Mouse (Mus musculus) CH12.LX (cell line): Measurements from ENCODE around the gene Armcx6. TPM values are rescaled to one million over a fixed set of nuclear protein-coding genes. Genes with fewer than 3 reads are reported as not detected.

ENCODE experiments used
- DNase-seq: peaks from one replicate; pipeline ENCODE4 v3.0.0-alpha.2; 2013; ENCODE audit errors: extremely low read depth
- H3K27ac ChIP-seq: 2 replicates; pipeline ENCODE4 v1.5.1; 2012; ENCODE audit warnings: low read depth, mild to moderate bottlenecking, control low read depth, moderate library complexity; ENCODE audit not compliant: insufficient read depth
- H3K27me3 ChIP-seq: replicated peaks from 2 replicates; pipeline ENCODE3; 2012; ENCODE audit warnings: inconsistent platforms
- H3K36me3 ChIP-seq, 2 experiments: replicated peaks in 1 of 2; 2 replicates each; pipeline versions ENCODE3 to v1.6.1; 2012; ENCODE audit warnings: inconsistent platforms in 1 of 2, low read length in 1 of 2, mild to moderate bottlenecking in 1 of 2, mixed read lengths in 1 of 2, moderate library complexity in 1 of 2; ENCODE audit not compliant: control insufficient read depth in 1 of 2, insufficient read depth in 1 of 2
- H3K4me1 ChIP-seq, 2 experiments: 2 replicates each; pipeline ENCODE4 v1.6.1; 2012; ENCODE audit warnings: inconsistent platforms in 1 of 2, moderate library complexity in 1 of 2; ENCODE audit not compliant: insufficient read depth in 2 of 2, control insufficient read depth in 1 of 2
- H3K4me2 ChIP-seq: 2 replicates; pipeline ENCODE4 v1.6.1; 2012; ENCODE audit warnings: low read depth, mild to moderate bottlenecking, control low read depth; ENCODE audit not compliant: poor library complexity, insufficient read depth, severe bottlenecking
- H3K4me3 ChIP-seq, 3 experiments: fragments of 150-350 bp in 1 of 3; sonication (generic) in 1 of 3; replicated peaks in 1 of 3; 2 replicates each; pipeline versions ENCODE3 to v1.5.1; 2011 to 2012; ENCODE audit warnings: low read depth in 2 of 3, low read length in 2 of 3, mild to moderate bottlenecking in 2 of 3, moderate library complexity in 2 of 3, control low read depth in 1 of 3, improper control_type of control experiment in 1 of 3, inconsistent platforms in 1 of 3, mixed read lengths in 1 of 3; ENCODE audit not compliant: poor library complexity in 1 of 3
- H3K79me2 ChIP-seq: replicated peaks from 2 replicates; pipeline ENCODE4 v1.6.1; 2012; ENCODE audit warnings: mild to moderate bottlenecking, moderate library complexity; ENCODE audit not compliant: control insufficient read depth, poor library complexity, insufficient read depth, severe bottlenecking; ENCODE audit errors: extremely low read depth
- H3K9ac ChIP-seq: 2 replicates; pipeline ENCODE4 v1.6.1; 2012; ENCODE audit warnings: low read depth, mild to moderate bottlenecking, control low read depth, moderate library complexity; ENCODE audit not compliant: insufficient read depth
- H3K9me3 ChIP-seq: replicated peaks from 2 replicates; pipeline ENCODE3; 2012; ENCODE audit warnings: low read length, inconsistent platforms, mixed read lengths
- BHLHE40 ChIP-seq: IDR thresholded peaks from 2 replicates; pipeline ENCODE4 v1.6.1; 2011; ENCODE audit warnings: mild to moderate bottlenecking, low read depth, low read length, improper control_type of control experiment
- IRF4 ChIP-seq: IDR thresholded peaks from 2 replicates; pipeline ENCODE4 v1.6.1; 2014; ENCODE audit warnings: low read depth, mild to moderate bottlenecking, inconsistent platforms, low read length, improper control_type of control experiment
- PAX5 ChIP-seq: IDR thresholded peaks from 2 replicates; pipeline ENCODE4 v1.6.1; 2012; ENCODE audit warnings: low read length, inconsistent platforms, mixed read lengths
- SMC3 ChIP-seq: IDR thresholded peaks from 2 replicates; pipeline ENCODE4 v1.6.1; 2011; ENCODE audit warnings: low read depth, low read length, improper control_type of control experiment
- TBP ChIP-seq: conservative IDR thresholded peaks from 2 replicates; pipeline ENCODE4 v1.6.1; 2011; ENCODE audit warnings: low read depth, low read length, improper control_type of control experiment
- TCF12 ChIP-seq: IDR thresholded peaks from 2 replicates; pipeline ENCODE4 v1.6.1; 2014; ENCODE audit warnings: low read depth, mild to moderate bottlenecking, inconsistent platforms, low read length, improper control_type of control experiment
- UBTF ChIP-seq: IDR thresholded peaks from 2 replicates; pipeline ENCODE4 v1.6.1; 2012; ENCODE audit warnings: low read depth, mild to moderate bottlenecking, inconsistent platforms, low read length, improper control_type of control experiment, moderate library complexity
- dilution Hi-C: fragments of 300-500 bp; cut with MboI; formaldehyde crosslinking; loops from 2 replicates; pipeline ENCODE4 v1.14.3; 2020; ENCODE audit warnings: low sequenced_read_pairs; ENCODE audit not compliant: extremely low pct_unique_long_range_greater_than_20kb, extremely low pct_ligation_motif_present
- in situ Hi-C: fragments of 300-500 bp; cut with MboI; formaldehyde crosslinking; loops from 3 replicates; pipeline ENCODE4 v1.14.3; 2019; ENCODE audit warnings: low sequenced_read_pairs, low pct_ligation_motif_present, low pct_unique_long_range_greater_than_20kb, mixed read lengths
- polyA plus RNA-seq: library from polyadenylated mRNA; unstranded; fragments of >175 nt; gene quantifications from 2 replicates; pipeline ENCODE4 v1.2.1, GENCODE M21; 2012; ENCODE audit warnings: low read depth; ENCODE audit not compliant: insufficient read length
- total RNA-seq, 2 experiments: library from RNA; depleted of rRNA; stranded (reverse); fragments of 300-350 nt in 1 of 2; fragments of >200 nt in 1 of 2; gene quantifications; 2 replicates each; pipeline ENCODE4 v1.2.3; 2012 to 2014

The Armcx6 gene
- total and polyA plus RNA-seq, 3 experiments, result 1.2 to 1.7 (median 1.7) TPM

DNA sequence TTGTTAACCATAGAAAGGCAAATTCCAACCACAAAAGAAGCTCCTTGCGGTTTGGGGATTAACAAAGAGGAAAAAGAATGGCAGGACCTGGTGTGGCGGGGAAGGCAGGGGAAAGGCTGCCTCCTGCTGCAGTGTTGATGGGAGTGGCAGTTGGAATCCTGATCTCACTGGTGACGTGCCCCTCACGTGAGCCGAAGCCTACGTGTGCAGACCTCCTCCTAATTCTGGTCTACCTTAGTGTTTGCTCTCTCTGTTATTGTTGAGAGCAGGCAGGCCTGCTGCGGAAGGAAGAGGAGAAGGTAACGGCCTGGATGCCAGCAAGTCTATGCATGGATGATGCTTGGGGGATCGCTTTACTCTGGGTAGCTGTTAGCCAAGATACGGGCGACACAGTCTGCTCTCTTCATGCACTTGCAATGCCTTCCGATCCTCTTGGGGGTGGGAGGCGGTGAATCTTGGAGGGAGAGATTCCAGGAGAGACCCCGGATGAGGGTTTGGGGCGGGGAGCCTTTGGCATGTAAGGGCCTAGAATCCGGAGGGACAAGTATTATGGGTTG is 33.4 kb downstream of the Armcx6 start, which contains the start of gene Armcx1:
Gene Armcx1 (plus strand): TSS at position 212 of the 557 bp plus-strand sequence.
- no peak within 1 kb of the TSS for H3K4me3 ChIP-seq
- no peak for DNase-seq
- 0 out of 2 replicates have a peak within 1 kb of the TSS, but pooled peaks have one; percentile 23 for H3K4me2 ChIP-seq
- no peaks in the 10 kb centered on the region for H3K79me2 ChIP-seq
- dilution Hi-C loops (no loop called here), in situ Hi-C loops (no loop called here)
- no peaks in the 10 kb centered on the region for H3K9me3 ChIP-seq
- peaks cover 0 to 3% of the 10 kb centered on the region in 2 experiments; a peak in 1 of 4 replicates for H3K4me1 ChIP-seq
- no peak within 1 kb of the TSS for H3K27ac ChIP-seq
- TF ChIP-seq BHLHE40, result peak; percentile 71
- TF ChIP-seq UBTF, result no peak
- no peak for TF ChIP-seq TBP
- TF ChIP-seq PAX5, result no peak
- no peak within 1 kb of the TSS for H3K9ac ChIP-seq
- no peaks in the 10 kb centered on the region for H3K36me3 ChIP-seq
- H3K27me3 ChIP-seq, result no peaks in the 10 kb centered on the region

DNA sequence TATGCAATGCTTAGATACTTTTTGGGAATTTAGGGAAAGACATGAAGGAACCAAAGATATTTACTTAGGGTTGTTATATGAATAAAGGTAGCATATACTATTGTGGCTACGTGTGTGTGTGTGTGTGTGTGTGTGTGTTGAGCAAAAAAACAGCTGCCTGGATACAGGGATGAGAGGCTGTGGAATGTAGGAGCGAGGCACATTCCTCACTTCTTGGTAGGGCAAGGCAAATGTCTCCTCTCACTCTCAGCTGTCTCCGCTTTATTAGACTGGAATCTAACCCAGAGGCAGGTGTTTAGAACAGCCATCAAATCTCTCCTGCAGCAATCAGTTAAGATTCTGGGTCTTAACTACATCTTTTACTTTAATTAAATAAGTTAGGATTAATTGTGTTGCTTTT is 34.4 kb downstream of the Armcx6 start:
- no peaks in the 10 kb centered on the region for H3K27me3 ChIP-seq
- no peak for TF ChIP-seq IRF4
- TF ChIP-seq SMC3, result no peak
- no peak for TF ChIP-seq TCF12
- H3K27ac ChIP-seq, result no peak overlapping the region
- H3K9ac ChIP-seq, result no peak overlapping the region
- peaks cover 0 to 3% of the 10 kb centered on the region in 2 experiments; a peak in 1 of 4 replicates for H3K4me1 ChIP-seq
- H3K9me3 ChIP-seq, result no peaks in the 10 kb centered on the region
- H3K4me2 ChIP-seq, result no peak overlapping the region
- no peaks in the 10 kb centered on the region for H3K79me2 ChIP-seq
- no peak overlapping the region for H3K4me3 ChIP-seq
- DNase-seq, result no peak
- H3K36me3 ChIP-seq, result no peaks in the 10 kb centered on the region
- dilution Hi-C loops (no loop called here), in situ Hi-C loops (no loop called here)

Other genes starting within 250 kb of the Armcx6 start
- gene Timm8a1, start 209.6 kb downstream of the Armcx6 start, total RNA-seq (2012; rRNA removed), result 48.2 and 74.8 TPM in 2 replicates
- 216 and 251 TPM in 2 replicates for gene Timm8a1, start 209.6 kb downstream of the Armcx6 start, total RNA-seq (2014; rRNA removed)
- gene Timm8a1, start 209.6 kb downstream of the Armcx6 start, polyA plus RNA-seq, result 145 and 152 TPM in 2 replicates
- gene Btk, start 167.8 kb downstream of the Armcx6 start, total RNA-seq (2012; rRNA removed), result 16.2 and 23.2 TPM in 2 replicates
- 32.9 and 38.1 TPM in 2 replicates for gene Btk, start 167.8 kb downstream of the Armcx6 start, total RNA-seq (2014; rRNA removed)
- gene Btk, start 167.8 kb downstream of the Armcx6 start, polyA plus RNA-seq, result 53.4 and 69.0 TPM in 2 replicates
- 2,800 and 2,905 TPM in 2 replicates for gene Rpl36a, start 165.8 kb downstream of the Armcx6 start, total RNA-seq (2012; rRNA removed)
- 2,352 and 2,700 TPM in 2 replicates for gene Rpl36a, start 165.8 kb downstream of the Armcx6 start, total RNA-seq (2014; rRNA removed)
- 869 and 1,197 TPM in 2 replicates for gene Rpl36a, start 165.8 kb downstream of the Armcx6 start, polyA plus RNA-seq
- 6.1 and 6.2 TPM in 2 replicates for gene Gla, start 150.3 kb downstream of the Armcx6 start, total RNA-seq (2012; rRNA removed)
- 9.1 and 10.3 TPM in 2 replicates for gene Gla, start 150.3 kb downstream of the Armcx6 start, total RNA-seq (2014; rRNA removed)
- gene Gla, start 150.3 kb downstream of the Armcx6 start, polyA plus RNA-seq, result 8.6 and 13.3 TPM in 2 replicates
- gene Hnrnph2, start 150.2 kb downstream of the Armcx6 start, total RNA-seq (2012; rRNA removed), result 38.2 and 48.9 TPM in 2 replicates
- 57.3 and 63.8 TPM in 2 replicates for gene Hnrnph2, start 150.2 kb downstream of the Armcx6 start, total RNA-seq (2014; rRNA removed)
- gene Hnrnph2, start 150.2 kb downstream of the Armcx6 start, polyA plus RNA-seq, result 70.0 and 82.0 TPM in 2 replicates
- gene Armcx4, start 64.9 kb downstream of the Armcx6 start, total RNA-seq (2012; rRNA removed), result 3.4 and 3.5 TPM in 2 replicates
- 0.03 TPM in 1 of 2 replicates, not detected in the other for gene Armcx4, start 64.9 kb downstream of the Armcx6 start, total RNA-seq (2014; rRNA removed)
- gene Armcx4, start 64.9 kb downstream of the Armcx6 start, polyA plus RNA-seq, result 0.19 and 0.31 TPM in 2 replicates
- gene Armcx1, start 33.5 kb downstream of the Armcx6 start, total RNA-seq (2012; rRNA removed), result 0.08 and 0.13 TPM in 2 replicates
- not detected in 2 replicates for gene Armcx1, start 33.5 kb downstream of the Armcx6 start, total RNA-seq (2014; rRNA removed)
- gene Armcx1, start 33.5 kb downstream of the Armcx6 start, polyA plus RNA-seq, result not detected in 2 replicates
- 8.6 and 11.6 TPM in 2 replicates for gene Armcx3, start 5.2 kb upstream of the Armcx6 start, total RNA-seq (2012; rRNA removed)
- gene Armcx3, start 5.2 kb upstream of the Armcx6 start, total RNA-seq (2014; rRNA removed), result 0.23 and 0.49 TPM in 2 replicates
- gene Armcx3, start 5.2 kb upstream of the Armcx6 start, polyA plus RNA-seq, result 1.1 and 1.2 TPM in 2 replicates
- 12.6 and 15.3 TPM in 2 replicates for gene Armcx2, start 57.8 kb upstream of the Armcx6 start, total RNA-seq (2012; rRNA removed)
- gene Armcx2, start 57.8 kb upstream of the Armcx6 start, total RNA-seq (2014; rRNA removed), result 18.8 and 20.5 TPM in 2 replicates
- 17.3 and 19.6 TPM in 2 replicates for gene Armcx2, start 57.8 kb upstream of the Armcx6 start, polyA plus RNA-seq
- not detected in 2 replicates for gene Nxf2, start 213.3 kb upstream of the Armcx6 start, total RNA-seq (2012; rRNA removed)
- not detected in 2 replicates for gene Nxf2, start 213.3 kb upstream of the Armcx6 start, total RNA-seq (2014; rRNA removed)
- not detected in 2 replicates for gene Nxf2, start 213.3 kb upstream of the Armcx6 start, polyA plus RNA-seq